Mouse (Mus musculus) lung, postnatal 36 days (tissue): ENCODE measurements around the gene Mrpl22.

Experiments used
- DNase-seq: peaks from one replicate; pipeline ENCODE4 v3.0.0; 2022; ENCODE audit warnings: mixed read lengths

The Mrpl22 gene

GRCm38 (mm10) chr11:58171459-58172091 lies at the start of gene Mrpl22:
Mrpl22 (plus strand) TSS chr11:58171661.
- DNase-seq, result peak; percentile 98

DNA sequence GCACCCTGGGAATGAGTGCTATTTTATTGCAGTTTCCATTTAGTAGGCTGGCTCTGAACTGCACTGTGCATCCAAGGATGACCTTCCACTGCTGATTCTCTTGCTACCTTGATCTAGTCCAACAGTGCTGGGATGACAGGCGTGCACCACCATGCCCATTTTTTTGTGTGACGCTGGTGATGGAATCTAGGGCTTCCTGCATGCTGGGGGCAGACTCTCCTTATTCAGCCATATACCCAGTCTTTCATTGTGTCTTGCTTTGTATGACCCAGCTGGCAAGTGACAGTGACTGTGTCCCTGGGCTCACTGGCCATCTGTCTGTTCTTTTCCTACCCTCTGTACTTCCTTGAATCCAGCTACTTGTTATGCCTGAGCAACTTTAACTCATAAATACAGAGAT lies 47.8 kb upstream of the Mrpl22 start:
- no peak for DNase-seq

- no peak for DNase-seq
Measured at GRCm38 (mm10) chr11:58125021-58125420, 46.4 kb upstream of the Mrpl22 start.

GRCm38 (mm10) chr11:58126397-58127160 lies 44.9 kb upstream of the Mrpl22 start:
- peak; percentile 59 for DNase-seq

DNA sequence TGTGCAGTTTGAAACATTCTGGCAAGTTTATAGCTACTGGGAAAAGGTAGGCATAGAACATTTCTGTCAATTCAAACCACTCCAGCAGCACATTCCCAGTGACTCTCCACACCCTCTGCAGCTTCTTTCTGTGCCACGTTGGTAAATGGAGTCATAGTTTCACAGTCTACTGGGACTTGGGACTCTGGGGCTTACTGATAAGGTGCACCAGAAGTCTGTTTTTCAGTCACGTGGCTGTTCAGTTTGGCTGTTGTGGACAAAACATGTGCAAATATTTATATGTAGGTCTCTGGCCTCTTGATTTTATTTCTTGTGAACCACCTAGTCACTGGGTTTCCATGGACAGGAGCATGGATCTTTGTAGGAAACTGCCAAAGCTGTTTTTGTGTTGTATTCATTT lies 43.9 kb upstream of the Mrpl22 start:
- no peak for DNase-seq

DNA sequence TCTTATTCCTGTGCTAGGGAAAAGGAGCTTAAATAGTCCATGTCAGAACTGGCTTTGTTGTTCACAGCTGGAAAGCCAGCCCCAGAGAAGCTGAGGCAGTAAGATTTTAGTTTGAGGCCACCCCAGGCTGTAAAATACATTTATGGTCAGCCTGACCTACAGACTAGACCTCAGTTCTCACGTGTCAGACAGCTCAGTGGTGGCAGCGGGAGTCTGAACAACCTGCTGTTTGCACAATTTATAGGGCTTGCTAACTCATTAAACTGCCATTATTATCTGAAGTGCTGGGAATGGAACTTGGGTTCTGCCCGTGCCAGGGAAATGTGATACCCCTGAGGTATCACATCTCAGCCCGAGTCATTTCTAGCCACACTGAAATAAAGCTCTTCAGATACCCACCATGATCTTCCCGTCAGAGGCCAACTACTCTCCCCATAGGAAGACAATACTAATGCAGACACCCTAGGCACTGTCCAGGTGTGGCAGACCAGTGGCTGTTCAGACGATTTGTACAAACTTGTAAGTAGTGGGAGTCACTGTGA lies 42.1 kb upstream of the Mrpl22 start:
- no peak for DNase-seq

- no peak for DNase-seq
Measured at GRCm38 (mm10) chr11:58132026-58132425, 39.4 kb upstream of the Mrpl22 start.

DNA sequence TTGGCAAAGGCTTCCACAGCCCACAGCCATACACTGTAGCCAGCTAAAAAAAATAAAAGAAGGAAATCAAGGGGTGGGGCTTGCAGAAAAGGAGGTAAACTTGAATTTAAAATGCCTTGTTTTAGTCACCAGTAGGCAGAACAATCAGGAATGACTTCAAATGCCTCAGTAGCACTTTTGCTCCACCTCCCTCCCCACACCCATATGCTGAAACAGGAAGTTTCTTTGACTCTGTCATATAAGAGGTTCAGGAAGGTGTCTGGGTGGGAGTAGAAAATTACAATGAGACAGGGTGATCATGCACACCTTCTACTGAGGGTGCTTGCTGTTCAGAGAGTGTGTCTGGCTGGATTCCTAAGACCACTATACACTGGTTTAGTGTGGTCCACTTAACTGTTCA lies 36.6 kb upstream of the Mrpl22 start:
- DNase-seq, result no peak

- peak; percentile 6 for DNase-seq
Measured at GRCm38 (mm10) chr11:58135296-58135695, 36.2 kb upstream of the Mrpl22 start.

DNA sequence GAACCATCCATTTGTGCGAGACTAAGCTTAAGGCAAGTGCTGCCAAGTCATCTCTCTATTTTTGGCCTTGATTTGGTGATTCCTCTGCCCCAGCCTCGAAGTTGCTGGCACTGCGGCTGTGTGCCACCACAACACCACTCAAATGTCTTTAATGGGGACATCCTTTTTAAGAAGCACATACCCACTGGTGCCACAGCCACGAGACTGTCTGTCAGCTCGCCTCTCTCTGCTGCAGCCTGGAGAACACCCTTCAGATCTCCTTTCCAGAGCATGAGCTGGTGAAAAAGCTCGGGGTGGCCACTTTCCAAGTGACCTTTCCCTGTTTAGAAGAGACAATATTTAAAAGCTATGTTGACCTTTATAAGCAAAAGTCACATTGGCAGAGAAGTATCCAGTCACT lies 34.8 kb upstream of the Mrpl22 start:
- no peak for DNase-seq

DNA sequence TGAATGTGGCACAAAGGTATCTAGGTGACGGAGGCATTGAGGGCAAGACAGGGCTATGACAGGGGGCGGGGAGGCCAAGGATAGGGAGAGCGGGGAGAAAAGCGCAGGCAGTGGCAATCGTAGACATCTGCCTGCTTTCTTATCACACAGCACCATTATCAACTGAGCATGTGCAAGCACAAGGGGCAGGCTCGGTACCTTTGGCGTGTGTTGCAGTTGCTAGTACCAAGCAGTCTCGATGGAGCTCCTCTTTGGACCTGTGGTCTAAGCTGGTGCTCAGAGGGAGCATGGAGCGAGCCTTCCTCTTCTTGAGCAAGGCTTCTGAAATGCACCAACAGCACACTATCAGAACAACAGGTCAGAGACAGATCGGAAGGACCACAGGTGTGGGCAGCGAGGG lies 32.6 kb upstream of the Mrpl22 start:
- no peak for DNase-seq

DNA sequence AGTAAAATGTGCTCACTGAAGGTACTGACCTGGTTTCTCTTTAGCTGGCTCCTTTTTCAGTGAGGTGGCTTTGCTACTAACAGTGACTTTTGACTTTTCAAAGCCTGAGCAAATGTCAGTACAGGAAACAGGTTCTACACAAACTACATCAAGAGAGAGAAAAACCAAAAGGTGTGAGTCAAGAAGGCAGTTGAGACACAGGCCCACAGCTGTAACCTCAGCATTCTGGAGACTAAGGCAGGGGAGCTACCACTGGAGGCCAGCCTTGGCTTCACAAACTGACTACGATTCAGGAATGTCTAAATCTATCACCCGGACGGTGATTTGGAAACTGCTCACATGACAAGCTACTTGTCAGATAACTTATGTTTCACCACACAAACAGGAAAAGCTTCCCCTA lies 32.0 kb upstream of the Mrpl22 start:
- DNase-seq, result peak; percentile 8

- DNase-seq, result no peak
Measured at GRCm38 (mm10) chr11:58143704-58144426, 27.6 kb upstream of the Mrpl22 start.

DNA sequence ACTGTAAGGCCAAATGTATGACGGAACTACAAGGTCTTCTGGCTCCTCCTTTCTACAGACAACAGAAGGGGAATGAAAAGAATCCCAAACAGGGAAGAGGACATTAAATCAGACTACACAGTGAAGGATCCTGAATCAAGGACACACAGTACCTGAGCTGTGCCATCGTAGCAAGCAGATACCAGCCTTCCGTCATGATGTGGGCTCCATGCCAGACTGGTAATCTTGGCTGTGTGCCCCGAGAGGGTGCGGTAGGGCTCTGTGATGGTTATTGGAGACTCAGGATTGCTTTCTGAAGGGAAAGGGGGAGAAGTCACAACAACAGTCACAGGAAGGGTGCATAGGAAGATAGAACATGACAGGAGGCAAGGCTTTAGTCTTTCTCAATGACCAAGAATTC lies 25.2 kb upstream of the Mrpl22 start:
- DNase-seq, result no peak

GRCm38 (mm10) chr11:58155458-58155857 lies 16.0 kb upstream of the Mrpl22 start:
- no peak for DNase-seq

DNA sequence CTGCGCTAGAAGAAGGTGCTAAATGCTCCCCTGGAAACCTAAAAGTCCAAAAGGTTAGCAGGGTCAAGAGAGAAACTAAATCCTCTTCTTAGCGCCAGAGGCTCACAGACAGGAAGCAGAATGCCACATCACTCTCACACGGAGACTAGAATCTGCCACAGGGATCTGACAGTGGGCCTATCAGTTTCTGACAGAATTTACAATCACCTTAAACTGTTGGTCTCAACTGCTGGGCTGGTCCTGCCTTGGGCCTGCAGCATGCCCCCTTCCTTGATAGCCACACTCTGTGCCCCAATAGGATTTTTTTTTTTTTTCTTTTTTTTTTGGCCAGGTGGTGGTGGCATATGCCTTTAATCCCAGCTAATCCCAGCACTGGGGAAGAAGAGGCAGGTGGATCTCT lies 14.6 kb upstream of the Mrpl22 start:
- DNase-seq, result no peak

GRCm38 (mm10) chr11:58165072-58165471 lies 6.4 kb upstream of the Mrpl22 start:
- no peak for DNase-seq

DNA sequence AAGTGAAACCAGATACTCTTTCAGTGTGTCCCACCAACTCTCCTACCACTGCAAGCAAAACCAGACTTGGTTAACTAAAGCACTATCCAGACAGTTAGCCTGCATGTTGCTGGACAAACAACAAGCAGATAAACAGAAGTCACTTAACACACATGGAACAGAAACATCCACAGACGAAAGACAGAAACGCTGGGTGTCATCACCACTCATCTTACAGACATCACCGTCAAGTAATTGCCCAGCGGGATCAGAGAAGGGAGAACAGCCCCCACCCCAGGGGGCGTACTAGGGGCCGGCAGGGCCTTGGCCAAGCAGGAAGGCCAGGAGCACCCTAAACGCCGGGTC lies 3.7 kb upstream of the Mrpl22 start:
- DNase-seq, result no peak

DNA sequence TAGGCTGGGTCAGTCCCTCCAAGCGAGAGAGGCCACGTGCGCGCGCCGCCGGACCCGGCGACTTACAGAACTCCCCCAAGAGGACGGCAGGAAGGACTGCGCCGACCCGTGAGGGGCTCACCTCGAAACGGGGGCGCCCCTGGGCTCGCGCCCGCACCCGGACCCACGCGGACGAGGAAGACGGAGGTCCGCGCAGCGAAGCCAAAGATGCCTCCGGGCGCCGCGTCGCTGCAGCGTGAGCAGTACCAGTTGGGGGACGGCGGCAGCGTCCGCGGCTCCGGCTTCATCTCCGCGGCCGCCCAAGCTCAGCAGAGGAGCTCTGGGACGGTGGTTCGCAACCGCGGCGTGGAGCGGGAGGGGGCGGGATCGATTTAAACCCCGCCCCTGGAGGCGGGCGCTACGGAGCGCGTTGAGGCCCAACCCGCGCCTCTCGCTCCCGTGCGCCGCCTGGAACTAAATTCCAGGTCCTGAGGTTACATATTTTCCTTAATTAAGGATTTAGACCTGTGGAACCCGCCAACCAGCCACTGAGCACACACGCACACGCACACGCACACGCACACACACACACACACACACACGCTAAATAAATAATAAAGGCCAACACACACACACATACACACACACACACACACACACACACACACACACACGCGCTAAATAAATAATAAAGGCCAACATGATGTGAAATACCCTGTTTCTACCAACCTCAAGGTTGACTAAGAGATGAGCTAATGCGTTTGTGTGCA lies 3.1 kb upstream of the Mrpl22 start, which contains the start of gene Gemin5:
Gemin5 (minus strand) TSS at position 373 of the 749 bp plus-strand sequence.
- DNase-seq, result peak; percentile 79

DNA sequence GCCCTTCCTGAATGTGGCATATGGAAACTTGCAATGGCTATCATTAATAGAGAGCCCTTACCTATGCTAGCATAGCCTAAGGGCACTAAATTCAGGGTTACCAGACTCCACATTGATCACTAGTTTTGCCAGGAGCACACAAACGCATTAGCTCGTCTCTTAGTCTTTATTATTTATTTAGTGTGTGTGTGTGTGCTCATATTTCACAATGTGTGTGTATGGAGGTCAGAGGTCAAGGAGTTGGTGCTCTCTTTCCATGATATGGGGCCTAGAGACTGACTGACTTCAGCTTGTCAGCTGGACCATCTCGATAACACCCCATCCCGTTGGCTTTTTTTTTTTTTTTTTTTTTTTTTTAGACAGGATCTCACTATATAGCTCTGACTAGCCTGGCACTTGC lies 1.8 kb upstream of the Mrpl22 start:
- no peak for DNase-seq

DNA sequence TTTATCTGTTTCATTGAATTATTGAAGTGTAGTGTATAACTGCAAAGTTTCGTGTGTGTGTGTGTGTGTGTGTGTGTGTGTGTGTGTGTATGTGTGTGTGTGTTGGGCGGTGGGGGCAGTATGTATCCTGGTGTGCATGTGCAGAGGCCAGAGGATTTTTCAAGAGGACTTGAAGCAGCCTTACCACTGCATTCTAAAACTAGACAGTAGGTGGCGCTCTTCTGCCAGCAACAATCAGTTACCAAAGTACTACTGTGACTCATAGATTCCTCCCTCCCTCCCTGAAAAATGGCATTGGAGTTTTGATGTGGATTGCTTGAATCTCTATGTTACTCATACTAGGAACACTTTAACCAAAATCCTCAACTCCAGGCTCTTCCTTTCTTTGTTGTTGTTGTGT lies 8.1 kb downstream of the Mrpl22 start:
- peak; percentile 95 for DNase-seq

GRCm38 (mm10) chr11:58179986-58180385 lies 8.5 kb downstream of the Mrpl22 start:
- DNase-seq, result peak; percentile 32

GRCm38 (mm10) chr11:58180756-58181155 lies 9.3 kb downstream of the Mrpl22 start:
- DNase-seq, result no peak
